Mouse (Mus musculus) liver, adult (tissue): Measurements from ENCODE around the gene Gm4792.

Experiments used
- GATA4 ChIP-seq: IDR thresholded peaks from 2 replicates; pipeline ENCODE4 v1.6.1; 2014; ENCODE audit warnings: mild to moderate bottlenecking, low read length; ENCODE audit not compliant: insufficient replicate concordance

Gene Gm4792

DNA sequence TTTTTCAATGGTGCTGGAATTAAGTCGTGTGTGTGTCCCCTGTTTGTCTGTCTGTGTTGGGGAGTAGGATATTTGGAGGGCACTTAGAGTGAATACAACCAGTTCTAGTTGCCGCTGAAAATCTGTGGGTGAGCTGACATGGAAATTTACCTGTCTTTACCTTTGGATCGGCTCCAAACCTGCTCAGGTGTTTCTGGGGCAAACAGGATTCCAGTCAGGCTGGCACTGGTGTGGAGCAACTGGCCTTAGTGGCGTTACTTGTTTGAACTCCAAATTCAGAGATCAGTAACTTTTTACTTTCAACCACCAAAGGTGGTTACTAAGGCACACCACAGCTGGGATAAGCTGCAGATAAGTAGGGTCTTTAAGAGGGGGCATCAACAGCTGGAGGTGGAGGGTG is 14.6 kb upstream of the Gm4792 start:
- no peak for TF ChIP-seq GATA4

DNA sequence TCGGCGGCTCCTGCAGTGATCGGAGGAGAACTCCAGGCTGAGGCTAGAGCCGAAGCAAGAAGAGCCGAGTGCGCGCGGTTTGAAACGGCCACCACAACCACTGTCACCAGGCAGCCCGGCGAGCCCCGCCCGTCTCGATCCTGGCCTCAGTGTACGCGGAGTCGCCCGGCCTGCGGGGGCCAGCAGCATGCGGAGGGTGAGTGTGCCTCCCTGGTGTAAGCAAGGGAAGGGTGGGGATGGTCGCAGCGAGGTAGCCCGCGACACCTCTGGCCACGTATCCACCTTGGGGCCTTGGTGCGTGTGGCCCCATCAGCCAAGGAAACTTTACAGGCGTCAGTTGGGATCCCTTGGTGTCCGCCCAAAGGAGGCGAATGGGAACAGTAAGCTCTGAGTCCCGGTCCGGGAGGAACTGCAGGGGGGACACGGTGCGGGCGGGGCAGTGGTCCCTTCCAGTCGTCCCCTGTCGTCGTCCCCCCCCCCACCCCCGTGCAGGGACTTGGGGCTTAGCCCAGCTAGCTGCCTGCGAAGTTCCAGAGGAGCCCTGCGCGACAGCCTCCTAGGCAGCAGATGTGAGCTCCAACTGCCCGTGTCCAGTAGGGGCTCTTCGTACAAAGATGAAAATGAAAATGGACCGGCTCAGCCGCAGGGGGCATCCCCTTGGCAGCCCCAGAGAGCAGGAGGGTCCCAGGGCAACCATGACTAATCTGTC is 13.7 kb upstream of the Gm4792 start:
- TF ChIP-seq GATA4, result no peak

DNA sequence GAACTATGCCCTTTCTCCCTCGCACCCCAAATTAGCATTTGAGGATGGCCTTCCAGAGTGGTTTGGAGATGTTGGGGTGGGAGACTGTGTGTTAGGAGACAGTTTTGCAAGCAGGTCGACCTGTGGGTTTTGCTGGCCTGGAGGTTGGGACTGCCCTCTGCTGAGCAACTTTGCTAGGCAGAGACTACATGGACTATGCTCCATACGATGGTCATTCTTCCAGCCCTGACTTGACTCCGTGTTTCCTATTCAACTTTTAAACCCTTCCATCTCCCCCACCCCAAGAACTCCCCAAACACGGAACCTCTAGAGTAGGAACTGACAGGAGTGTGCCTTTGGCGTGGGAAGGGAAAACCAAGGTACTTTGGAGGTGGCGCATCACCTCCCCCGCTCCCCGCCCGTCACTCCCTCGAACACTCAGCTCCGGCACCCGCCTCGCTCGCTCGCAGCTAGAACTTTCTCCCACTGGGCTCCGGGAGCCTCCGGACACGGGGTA is 13.1 kb upstream of the Gm4792 start, which contains the start of gene Tmcc3:
Tmcc3 (plus strand) TSS at position 439 of the 496 bp plus-strand sequence.
- no peak for TF ChIP-seq GATA4

DNA sequence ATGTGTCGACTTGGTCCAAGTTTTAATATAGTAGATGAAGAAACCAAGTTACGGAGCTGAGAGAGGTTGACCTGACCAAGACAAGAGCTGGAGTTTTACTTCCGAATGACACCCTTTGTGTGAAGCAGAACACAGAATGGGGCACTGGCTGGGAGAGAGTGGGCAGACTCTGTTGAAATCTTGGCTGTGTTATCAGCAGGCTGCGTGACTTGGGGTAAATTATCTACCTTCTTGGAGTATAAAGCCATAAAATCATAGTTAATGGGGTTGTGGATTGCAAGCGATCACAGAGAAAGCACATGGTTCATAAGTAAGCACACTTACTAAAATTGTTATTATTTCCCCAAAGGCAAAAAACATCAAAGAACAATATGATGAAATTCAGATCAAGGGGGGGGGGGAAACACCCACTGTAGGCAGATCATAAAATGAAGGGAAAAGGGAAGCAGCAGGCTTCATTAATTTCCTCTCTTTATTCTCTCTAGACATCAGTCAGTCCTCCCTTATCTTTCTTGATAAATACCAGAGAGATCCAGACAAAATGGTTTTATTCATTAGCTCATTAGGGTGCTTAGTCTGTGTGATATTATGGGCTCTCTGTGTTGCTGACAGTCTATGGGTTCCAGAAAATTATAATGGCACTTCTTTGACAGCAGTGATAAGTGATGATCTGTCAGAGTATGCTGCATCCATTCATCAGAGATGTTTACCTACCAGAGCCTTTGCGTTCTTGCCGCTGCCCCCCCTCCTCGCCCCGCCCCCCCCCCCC is 12.2 kb upstream of the Gm4792 start:
- TF ChIP-seq GATA4, result no peak

DNA sequence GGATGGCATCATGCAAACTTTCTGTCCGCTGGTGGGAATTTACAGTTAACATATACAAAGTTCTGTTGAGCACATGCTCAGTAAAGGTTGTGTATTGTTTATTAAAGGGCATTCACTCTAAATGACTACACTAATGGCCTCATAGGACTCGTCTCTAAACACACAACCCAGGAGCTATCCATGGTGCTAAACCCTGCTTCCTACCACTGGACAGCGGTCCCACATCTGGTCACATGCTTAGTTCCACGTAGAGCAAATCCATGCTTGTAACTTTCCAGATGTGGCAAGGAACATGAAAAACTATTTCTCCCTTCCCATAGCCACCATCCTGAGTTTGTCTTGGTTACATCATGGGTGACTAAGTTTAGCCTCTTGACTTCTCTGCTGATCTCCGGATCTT is 7.0 kb upstream of the Gm4792 start:
- no peak for TF ChIP-seq GATA4

DNA sequence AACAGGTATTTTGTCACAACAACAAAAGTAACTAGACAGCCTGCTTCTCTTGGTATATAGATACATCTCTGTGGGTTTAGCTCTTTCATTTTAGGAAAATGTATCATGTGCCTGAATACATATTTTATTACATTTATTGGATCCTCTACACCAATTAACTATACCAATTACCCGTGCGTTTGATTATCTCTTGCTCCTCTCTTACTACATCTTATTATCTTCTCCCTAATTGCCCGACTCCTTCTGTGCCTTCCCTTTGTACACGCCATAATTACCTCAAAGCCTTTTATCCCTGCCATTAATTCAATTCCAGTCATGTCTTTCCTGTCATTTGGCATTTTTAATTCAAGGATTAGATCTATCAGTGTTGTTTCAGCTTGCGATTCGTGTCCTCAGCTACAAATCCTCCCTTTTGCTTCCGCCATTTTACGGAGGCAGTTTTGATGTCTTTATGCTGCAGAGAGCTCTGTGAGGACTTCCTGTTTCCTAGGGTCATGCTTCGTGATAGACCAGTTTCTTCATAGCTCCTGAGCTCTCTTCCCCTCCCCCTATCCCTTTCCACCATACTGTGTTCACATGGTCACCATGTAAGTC is 5.7 kb upstream of the Gm4792 start:
- no peak for TF ChIP-seq GATA4

DNA sequence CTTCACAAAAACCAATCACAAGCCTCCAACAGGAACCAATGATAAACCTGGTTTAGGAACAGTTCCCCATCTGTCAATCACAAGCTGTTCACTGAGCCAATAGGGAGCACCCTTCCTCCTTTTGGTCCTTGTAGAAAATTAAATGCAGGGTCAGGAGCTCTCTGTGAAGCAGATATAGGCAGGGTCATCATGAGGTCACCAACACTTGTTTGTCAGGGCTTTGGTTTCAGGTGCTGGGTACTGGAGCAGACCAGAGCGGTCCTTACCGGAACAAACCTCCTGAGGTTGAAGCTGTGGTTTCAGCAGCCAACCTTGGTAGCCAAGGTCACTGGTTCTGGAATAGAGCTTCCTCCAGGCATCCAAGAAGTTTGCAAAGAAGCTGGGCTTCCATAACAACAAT is 798 bp upstream of the Gm4792 start:
- TF ChIP-seq GATA4, result no peak

DNA sequence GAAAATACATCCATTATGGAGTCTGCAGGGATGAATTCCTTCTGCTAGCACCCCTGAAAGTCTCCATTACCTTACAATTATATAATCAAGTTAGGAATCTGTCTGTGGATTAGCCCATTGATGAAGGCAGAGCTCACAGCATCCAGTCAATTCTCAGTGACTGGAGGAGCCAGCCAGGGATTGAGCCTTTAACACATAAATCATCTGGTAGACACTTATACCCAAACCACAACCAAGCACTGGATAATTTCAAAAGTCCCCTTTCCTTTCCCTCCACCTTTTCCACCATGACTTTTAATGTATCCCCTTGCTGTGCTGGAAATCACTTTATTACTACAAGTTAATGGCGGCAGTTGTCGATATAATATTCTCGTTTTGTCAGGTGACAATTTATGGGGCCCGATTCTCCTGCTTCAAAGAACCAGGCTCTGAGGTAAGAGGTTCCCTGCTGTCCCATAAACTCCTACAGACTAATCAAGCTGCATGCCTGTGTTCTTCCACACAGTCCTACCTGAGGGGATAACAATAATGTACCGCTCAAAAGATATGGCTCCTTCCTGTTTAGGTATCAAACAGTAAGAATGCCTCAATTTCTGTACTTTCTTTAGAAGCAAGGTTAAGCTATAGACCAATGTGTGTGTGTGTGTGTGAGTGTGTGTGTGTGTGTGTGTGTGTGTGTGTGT is 2.4 kb downstream of the Gm4792 start:
- TF ChIP-seq GATA4, result no peak

DNA sequence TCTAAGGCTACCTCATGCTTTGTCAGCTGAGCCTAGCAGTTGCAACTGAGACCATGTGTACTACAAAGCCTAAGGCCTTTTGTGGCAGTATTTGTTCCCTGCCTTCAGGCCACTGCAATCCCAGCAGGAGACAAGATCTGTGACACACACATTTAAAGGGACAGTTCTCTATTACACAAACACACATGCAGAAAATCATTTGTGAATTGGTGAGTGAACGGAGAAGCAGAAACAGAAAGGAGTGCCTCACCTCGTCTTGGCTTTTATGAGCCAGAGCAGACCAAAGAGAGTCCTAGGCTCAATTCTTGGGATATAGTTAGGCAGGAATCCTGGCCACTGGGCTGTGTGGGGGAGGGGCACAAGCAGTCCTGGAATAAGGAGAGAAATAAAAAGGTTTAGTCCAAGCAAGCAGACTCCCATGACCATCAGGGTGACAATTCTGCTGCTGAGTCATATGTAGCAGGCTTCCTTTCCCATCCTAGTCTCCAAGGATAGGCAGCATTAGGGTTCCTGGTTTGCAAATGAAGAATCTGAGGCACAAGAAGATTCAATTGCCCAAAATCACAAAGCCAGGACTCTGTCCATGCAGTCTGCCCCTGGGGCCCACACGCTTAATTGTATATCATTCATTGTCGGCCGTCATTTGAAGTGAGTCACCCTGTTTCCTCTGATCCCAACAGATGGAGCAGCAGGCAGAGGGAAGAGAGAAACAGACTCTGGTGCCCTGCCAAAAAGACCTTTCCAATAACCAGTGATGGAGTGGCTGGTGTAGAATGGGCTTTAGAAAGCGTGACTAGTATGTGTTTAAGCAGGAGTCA is 3.4 kb downstream of the Gm4792 start:
- TF ChIP-seq GATA4, result no peak

DNA sequence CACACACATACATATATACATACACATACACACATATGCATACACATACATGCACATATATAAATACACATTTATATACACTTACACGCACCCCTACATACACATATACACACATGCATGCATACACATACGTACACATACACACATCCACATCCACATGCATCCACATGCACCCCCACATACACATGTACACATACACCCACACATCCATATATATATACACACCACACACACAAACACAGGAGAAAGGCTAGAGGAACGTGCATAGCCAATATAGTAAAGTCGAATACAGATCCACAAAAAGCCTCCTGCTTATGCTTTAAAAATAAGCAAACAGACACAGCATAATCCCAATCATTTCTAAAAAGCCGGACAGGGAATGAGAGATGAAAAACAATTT is 4.1 kb downstream of the Gm4792 start:
- TF ChIP-seq GATA4, result no peak

DNA sequence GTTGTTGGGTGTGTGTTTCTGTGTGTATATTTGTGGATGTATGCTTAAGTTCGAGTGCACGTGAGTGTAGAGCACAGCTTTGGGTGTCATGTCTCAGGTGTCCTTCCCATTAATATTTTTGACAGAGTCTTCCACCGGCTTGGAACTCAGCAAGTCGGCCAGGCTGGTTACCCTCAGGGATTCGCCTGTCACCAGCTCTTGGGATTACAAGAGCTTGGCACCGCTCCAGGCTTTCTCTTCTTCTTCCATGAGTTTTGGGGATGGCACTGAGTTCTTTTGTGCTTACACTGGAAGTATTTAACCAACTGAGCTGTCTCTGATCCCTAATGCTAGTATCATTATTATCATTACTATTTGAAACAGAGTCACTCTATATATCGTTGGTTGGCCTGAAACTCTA is 15.7 kb downstream of the Gm4792 start:
- no peak for TF ChIP-seq GATA4

DNA sequence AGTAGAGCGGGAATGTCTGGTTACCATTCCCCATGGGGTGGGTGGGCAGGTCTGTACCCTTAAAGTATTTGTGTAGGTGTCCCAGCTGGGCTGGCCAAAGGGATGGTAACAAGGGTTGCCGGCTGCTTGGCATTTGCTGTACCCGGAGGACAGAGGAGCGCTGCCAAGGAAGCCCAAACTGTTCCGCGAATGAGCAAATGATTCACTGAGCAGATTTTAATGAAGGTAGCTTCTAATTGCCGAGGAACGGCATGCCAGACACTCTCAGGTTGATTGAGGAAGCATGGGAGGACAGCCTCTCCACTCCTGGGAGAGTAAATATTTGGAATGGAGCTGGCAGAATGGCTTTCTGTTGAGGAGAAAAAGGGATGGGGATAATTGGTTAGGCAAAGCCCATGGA is 16.3 kb downstream of the Gm4792 start:
- TF ChIP-seq GATA4, result no peak

DNA sequence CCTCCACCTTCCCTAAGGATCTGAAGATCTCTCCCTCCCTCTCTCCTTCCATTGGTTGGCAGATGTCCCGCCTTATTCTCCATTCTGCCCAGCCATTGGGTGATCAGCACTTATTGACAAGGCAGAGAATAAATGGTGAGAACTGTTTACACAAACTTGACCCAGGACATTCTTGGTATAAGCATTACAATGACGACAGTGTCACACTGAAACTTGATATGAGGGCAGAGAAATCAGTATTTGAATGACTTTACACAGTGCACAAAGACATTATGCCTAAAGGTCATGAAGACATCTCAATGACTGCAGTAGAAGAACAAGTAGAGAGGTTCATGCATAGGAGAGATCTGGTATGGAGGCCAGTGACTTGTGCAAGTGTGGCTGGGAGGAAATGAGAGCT is 22.0 kb downstream of the Gm4792 start:
- TF ChIP-seq GATA4, result no peak

DNA sequence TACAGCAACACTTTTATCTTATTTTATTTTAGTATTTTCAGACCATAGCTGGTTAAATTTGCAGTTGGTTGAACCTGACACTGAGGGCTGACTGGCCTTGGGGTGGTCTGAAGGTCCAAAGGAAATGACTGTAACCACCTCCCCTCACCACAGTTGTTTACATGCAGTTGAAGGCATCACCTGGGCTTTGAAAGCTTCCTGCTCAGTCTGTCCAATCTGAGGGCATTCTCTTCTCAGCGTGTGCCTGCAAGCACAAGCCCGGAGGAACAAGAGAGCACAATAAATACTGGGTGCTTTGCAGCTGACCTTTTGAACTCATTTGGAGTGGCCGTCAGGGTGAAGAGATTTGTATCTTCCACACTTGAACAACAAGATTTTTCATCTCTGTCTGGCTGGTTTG is 23.2 kb downstream of the Gm4792 start:
- no peak for TF ChIP-seq GATA4
